Mouse (Mus musculus) liver, postnatal 0 days (tissue): ENCODE measurements at regions not wholly inside any gene's neighbourhood (a gene's known extent, or its start where the extent isn't known, plus 50 kb on each side); places are given as distances from the start of the nearest gene placed in this dataset.

Experiments used
- CTCF ChIP-seq: sonication (generic); IDR thresholded peaks from 2 replicates; pipeline ENCODE4 v1.5.1; 2016; ENCODE audit warnings: antibody characterized with exemption, low read depth
- EP300 ChIP-seq: IDR thresholded peaks from 2 replicates; pipeline ENCODE4 v1.6.1; 2016; ENCODE audit warnings: antibody characterized with exemption, low read depth, mild to moderate bottlenecking

GRCm38 (mm10) chr4:49913636-49914035 is 68.1 kb upstream of the Grin3a start:
- TF ChIP-seq CTCF: no peak
- no peak for TF ChIP-seq EP300
